Mouse (Mus musculus) bone marrow, adult 2 months (tissue): Measurements from ENCODE around the gene Hspb7.

ENCODE experiments used
- CTCF ChIP-seq: fragments of 200-500 bp; IDR thresholded peaks from 2 replicates; pipeline ENCODE4 v1.5.1; 2011; ENCODE audit warnings: low read length, control low read depth; ENCODE audit not compliant: control insufficient read depth, insufficient read depth
- POLR2A ChIP-seq: fragments of 200-500 bp; IDR thresholded peaks from 2 replicates; pipeline ENCODE4 v1.6.1; 2011; ENCODE audit warnings: low read depth, mild to moderate bottlenecking, control low read depth, low read length, borderline replicate concordance; ENCODE audit not compliant: control insufficient read depth

- no peak for TF ChIP-seq CTCF
- TF ChIP-seq POLR2A, result no peak
Measured at GRCm38 (mm10) chr4:141398545-141398944, 22.0 kb upstream of the Hspb7 start, which contains the start of gene Clcnka.
